Mouse (Mus musculus) cerebellum, adult (tissue): ENCODE measurements around the gene Dalrd3.

Source experiments
- ATAC-seq: cut with Nextera tagmentation; 2 replicates; pipeline ENCODE4 v1.9.2; 2017; ENCODE audit warnings: mild to moderate bottlenecking, moderate library complexity, mixed read lengths; ENCODE audit not compliant: insufficient number of reproducible peaks, low FRiP score, low TSS enrichment

The Dalrd3 gene

DNA sequence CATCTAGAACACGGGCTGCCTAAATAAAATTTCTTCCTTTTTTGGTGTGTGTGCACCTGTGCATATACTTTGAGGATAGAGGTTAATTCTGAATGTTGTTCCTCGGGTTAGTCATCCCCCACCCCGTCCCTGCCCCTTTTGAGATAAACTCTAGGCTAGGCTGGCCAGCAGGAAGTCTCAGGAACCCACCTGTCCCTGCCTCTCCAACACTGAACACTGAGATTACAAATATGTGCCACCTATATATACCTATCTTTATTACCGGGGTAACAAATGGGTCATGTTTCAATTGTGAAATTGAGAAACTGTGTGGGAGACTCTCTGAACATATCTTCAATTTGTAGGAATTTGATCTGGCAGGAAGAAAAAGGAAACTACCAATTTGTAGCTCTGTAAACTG lies 39.2 kb downstream of the Dalrd3 start:
- ATAC-seq = no peak

DNA sequence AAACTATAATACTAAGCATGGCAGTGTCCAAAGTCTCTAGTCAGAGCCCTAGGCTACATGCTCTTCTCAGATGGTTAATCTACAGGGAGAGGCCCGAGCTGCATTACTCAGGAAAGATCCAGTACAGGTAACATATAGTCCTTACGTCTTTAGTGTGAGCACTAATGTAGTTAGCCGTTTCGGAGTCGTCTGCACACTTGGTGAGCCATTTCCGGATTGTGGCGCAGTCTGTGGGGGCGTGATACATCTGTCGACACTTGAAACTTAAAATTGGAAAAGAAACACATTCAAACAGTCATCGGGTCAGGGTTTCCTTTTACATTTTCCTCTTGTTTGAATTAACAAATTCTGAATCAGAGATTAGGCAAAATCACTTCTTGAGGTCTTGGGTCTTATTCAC lies 41.8 kb downstream of the Dalrd3 start:
- no peak for ATAC-seq

DNA sequence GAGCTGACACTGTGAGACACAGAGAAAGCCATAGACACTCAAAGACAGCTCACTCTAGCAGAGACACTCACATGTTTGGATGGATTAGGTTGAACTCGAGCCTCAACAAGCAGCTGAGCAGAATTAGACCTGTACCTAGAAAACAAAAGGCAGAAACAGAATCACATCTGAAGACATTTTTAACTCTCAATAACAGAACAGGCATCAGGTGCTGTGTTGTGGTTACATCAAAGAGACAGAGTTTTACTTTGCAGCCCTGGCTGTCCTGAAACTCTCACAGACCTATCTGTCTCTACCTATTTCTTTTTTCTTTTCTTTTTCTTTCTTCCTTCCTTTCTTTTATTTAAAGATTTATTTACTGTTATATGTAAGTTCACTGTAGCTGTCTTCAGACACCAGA lies 47.6 kb downstream of the Dalrd3 start:
- ATAC-seq = no peak
